Mouse (Mus musculus) heart, embryonic 14.5 days (tissue): ENCODE measurements around the gene Gm37240. TPM values are rescaled to one million over a fixed set of nuclear protein-coding genes. Genes with fewer than 3 reads are reported as not detected.
A peak's percentile ranks its signal among the peaks of the same experiment; 100 is the strongest.

Experiments
- ATAC-seq: fragments of 200-750 bp; cut with Nextera tagmentation; 2 replicates; pipeline ENCODE4 v1.8.0; 2017; ENCODE audit warnings: low read depth, moderate TSS enrichment; ENCODE audit not compliant: insufficient number of reproducible peaks, insufficient read depth, low FRiP score
- H3K27ac ChIP-seq, 2 experiments: fragments of 200-500 bp in 1 of 2; fragments of 300-500 bp in 1 of 2; sonication (generic) in 1 of 2; replicated peaks in 1 of 2; 2 replicates each; pipeline ENCODE4 v1.5.1; 2012 to 2014; ENCODE audit warnings: low read depth in 2 of 2, low read length in 2 of 2, control low read depth in 1 of 2, mild to moderate bottlenecking in 1 of 2, mixed read lengths in 1 of 2; ENCODE audit not compliant: control insufficient read depth in 1 of 2, insufficient read depth in 1 of 2
- H3K27me3 ChIP-seq: fragments of 300-500 bp; sonication (generic); 2 replicates; pipeline ENCODE4 v1.6.1; 2014; ENCODE audit warnings: mild to moderate bottlenecking, low read length, control low read depth; ENCODE audit not compliant: control insufficient read depth, insufficient read depth
- H3K36me3 ChIP-seq: fragments of 300-500 bp; sonication (generic); 2 replicates; pipeline ENCODE4 v1.6.1; 2014; ENCODE audit warnings: mild to moderate bottlenecking, control low read depth, low read length, mixed read lengths; ENCODE audit not compliant: control insufficient read depth, insufficient read depth
- H3K4me1 ChIP-seq, 2 experiments: fragments of 200-500 bp in 1 of 2; fragments of 300-500 bp in 1 of 2; sonication (generic) in 1 of 2; 2 replicates each; pipeline ENCODE4 v1.6.1; 2012 to 2014; ENCODE audit warnings: low read length in 2 of 2, control low read depth in 1 of 2, mixed read lengths in 1 of 2; ENCODE audit not compliant: control insufficient read depth in 2 of 2, insufficient read depth in 2 of 2
- H3K4me2 ChIP-seq: fragments of 300-500 bp; sonication (generic); 2 replicates; pipeline ENCODE4 v1.6.1; 2014; ENCODE audit warnings: mild to moderate bottlenecking, low read length
- H3K4me3 ChIP-seq, 2 experiments: fragments of 200-500 bp in 1 of 2; fragments of 300-500 bp in 1 of 2; sonication (generic) in 1 of 2; 2 replicates each; pipeline ENCODE4 v1.5.1; 2012 to 2014; ENCODE audit warnings: low read length in 2 of 2, mild to moderate bottlenecking in 2 of 2, control low read depth in 1 of 2, low read depth in 1 of 2, moderate library complexity in 1 of 2; ENCODE audit not compliant: control insufficient read depth in 1 of 2, insufficient read depth in 1 of 2
- H3K9ac ChIP-seq: fragments of 300-500 bp; sonication (generic); 2 replicates; pipeline ENCODE4 v1.6.1; 2014; ENCODE audit warnings: mild to moderate bottlenecking, low read length
- H3K9me3 ChIP-seq: fragments of 300-500 bp; sonication (generic); 2 replicates; pipeline ENCODE4 v1.6.1; 2016; ENCODE audit warnings: low read length, control low read depth; ENCODE audit not compliant: control insufficient read depth
- WGBS: fragments of 180-500 bp; shearing (Covaris S2); extraction: QIAGEN DNeasy Blood & Tissue Kit; methylation state at CpG from one replicate; pipeline ENCODE4 v1.1.7; 2014; 5-methylcytosine and 5-hydroxymethylcytosine counted together
- polyA plus RNA-seq: library from polyadenylated mRNA; unstranded; fragments of >200 nt; fragmentation: Nextera tagmentation; extraction: Ambion mirVana; gene quantifications from 2 replicates; pipeline ENCODE4 v1.2.1, GENCODE M21; 2014

Gene Gm37240
- polyA plus RNA-seq, 1 experiment from 2014 or later, result 12.3 TPM

DNA sequence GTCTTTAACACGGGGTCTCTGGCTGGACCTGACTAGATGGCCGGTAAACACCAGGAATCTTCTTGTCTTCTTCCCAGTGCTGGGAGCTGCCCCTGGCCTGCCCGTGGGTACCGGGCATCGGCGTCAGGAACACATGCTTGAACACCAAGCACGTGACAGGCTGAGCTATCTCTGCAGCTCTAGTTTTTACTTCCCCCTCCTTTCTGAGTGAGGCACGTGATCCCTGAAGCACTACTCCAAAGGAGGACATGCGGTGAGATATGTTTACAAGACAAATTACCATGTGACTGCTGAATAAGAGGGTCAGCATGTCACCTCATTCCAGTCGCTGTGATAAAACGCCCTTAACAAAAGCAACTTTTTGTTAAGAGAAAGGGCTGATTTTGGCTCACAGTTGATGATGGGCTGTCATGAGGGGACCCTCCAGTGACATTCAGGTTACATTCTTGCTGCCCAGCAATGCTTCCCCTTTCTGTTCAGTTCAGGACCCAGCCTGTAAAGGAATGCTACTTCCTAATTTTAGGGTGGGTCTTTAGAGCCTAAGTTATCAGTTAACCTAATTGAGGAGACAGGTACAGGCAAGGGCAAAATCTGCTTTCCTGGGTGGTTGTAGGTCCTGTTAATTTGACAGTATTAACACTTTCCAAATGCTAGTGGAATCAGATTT, 1003.4 kb downstream of the Gm37240 start:
- peak; percentile 78 for ATAC-seq
- WGBS, result 23% methylated on average over 11 of the region's 11 CpGs
- H3K27ac ChIP-seq, result peak overlapping the region in 1 of 2 experiments; percentile 44; a peak in 1 of 4 replicates

DNA sequence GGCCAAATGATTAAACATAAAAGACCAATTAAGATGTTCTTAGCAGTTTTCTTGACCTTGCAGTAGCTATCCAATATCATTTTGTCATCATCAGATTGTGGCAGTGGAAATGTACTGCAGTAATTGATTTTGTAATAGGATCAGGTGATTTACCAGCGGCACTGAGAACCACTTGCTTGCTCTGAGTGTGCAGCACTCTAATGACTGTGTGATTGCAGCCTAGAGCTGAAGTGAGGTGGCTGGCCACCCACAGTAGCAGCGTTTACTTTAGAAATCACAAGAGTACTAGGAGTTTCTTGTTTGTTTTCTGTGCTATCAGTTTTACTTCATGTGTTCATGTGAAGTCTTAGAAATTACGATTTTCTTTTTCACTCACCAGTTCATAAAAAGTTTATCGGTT, 1011.1 kb downstream of the Gm37240 start:
- no peak overlapping the region for H3K4me3 ChIP-seq
- H3K9me3 ChIP-seq, result no peaks in the 10 kb centered on the region
- H3K4me2 ChIP-seq, result no peak overlapping the region
- no peaks in the 10 kb centered on the region; a peak in 1 of 4 replicates for H3K4me1 ChIP-seq
- no peak for ATAC-seq
- H3K9ac ChIP-seq, result no peak overlapping the region
- no peaks in the 10 kb centered on the region for H3K36me3 ChIP-seq
- H3K27me3 ChIP-seq, result no peaks in the 10 kb centered on the region
- H3K27ac ChIP-seq, result no peak overlapping the region
- WGBS, result 86% methylated on average over 4 of the region's 4 CpGs

More for the DNA sequence above, 1003.4 kb downstream of the Gm37240 start:
- Histone ChIP-seq H3K9me3 (no peaks in the 10 kb centered on the region), H3K27me3 (no peaks in the 10 kb centered on the region), H3K36me3 (no peaks in the 10 kb centered on the region), H3K4me2 (peak overlapping the region; percentile 38), H3K4me1 (peaks cover 9 to 16% of the 10 kb centered on the region in 2 experiments), H3K9ac (0 out of 2 replicates have a peak overlapping the region, but pooled peaks have one; percentile 6), H3K4me3 (no peak overlapping the region)

DNA sequence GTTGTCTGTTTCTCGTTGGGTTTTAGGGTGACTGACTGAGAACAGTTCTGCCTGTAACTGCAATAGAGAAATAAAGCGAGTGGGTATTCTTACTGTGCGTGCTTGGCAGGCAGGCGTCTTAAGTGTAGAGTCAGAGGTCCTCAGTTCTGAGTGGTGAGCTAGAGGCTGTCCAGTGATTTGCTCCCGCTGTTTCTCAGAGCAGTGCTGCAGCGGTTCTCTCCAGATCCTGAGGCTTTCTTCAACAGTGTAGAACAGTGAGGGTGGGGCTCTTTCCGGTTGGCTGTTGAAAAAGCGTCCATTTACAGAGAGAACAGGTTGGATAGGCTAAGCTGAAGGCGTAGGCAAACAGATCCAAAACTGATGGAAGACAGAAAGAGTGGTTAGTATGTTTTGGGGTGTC, 1012.0 kb downstream of the Gm37240 start:
- no peak overlapping the region for H3K4me3 ChIP-seq
- H3K4me2 ChIP-seq, result no peak overlapping the region
- H3K27ac ChIP-seq, result no peak overlapping the region
- no peaks in the 10 kb centered on the region for H3K9me3 ChIP-seq
- H3K36me3 ChIP-seq, result no peaks in the 10 kb centered on the region
- ATAC-seq, result no peak
- 73% methylated on average over 9 of the region's 9 CpGs for WGBS
- H3K27me3 ChIP-seq, result no peaks in the 10 kb centered on the region
- no peak overlapping the region for H3K9ac ChIP-seq
- no peaks in the 10 kb centered on the region; a peak in 1 of 4 replicates for H3K4me1 ChIP-seq

DNA sequence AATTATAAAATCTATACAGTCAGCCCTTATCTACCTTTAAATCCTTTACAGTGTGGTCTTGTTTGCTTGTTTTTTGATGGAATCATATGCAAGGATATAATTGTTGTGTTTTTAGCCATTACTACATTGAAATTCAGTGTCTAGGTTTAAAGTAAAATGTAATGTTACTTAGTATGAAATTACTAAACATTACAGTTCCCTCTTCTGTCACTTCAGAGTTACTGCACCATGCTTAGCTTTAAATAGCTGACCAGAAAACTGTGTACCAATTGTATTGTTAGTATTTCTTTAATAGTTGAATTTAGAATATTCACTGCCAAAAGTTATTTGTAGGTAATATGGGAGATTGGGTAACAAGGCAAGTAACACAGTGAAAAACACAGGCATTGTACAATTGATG, 1017.2 kb downstream of the Gm37240 start:
- no peak overlapping the region for H3K4me3 ChIP-seq
- no peak overlapping the region for H3K27ac ChIP-seq
- peaks cover 5 to 8% of the 10 kb centered on the region in 2 experiments; a peak in 3 of 4 replicates for H3K4me1 ChIP-seq
- H3K27me3 ChIP-seq, result no peaks in the 10 kb centered on the region
- H3K9me3 ChIP-seq, result no peaks in the 10 kb centered on the region
- no peak overlapping the region for H3K9ac ChIP-seq
- ATAC-seq, result no peak
- no peaks in the 10 kb centered on the region for H3K36me3 ChIP-seq
- H3K4me2 ChIP-seq, result no peak overlapping the region

DNA sequence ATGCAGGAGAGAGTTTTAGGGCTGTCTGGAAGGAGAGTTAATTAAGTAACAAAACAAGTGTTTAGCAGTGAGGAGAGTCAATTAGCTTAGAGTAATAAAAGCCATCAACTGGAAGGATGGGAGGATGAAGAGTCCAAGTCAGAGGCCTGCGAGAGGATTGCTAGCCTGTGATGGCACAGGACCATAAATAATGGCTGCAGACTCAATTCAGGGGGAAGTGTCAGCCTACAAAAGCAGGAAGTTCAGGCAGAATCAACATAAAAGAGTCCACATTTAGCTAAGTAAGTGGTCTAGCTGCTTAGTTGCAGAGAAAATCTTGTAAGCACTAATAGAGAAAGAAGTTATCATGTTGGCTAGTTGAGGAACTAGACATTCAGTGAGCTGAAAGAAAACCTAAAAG, 1019.3 kb downstream of the Gm37240 start:
- Histone ChIP-seq H3K27ac (no peak overlapping the region), H3K9me3 (no peaks in the 10 kb centered on the region), H3K27me3 (no peaks in the 10 kb centered on the region), H3K36me3 (0 out of 2 replicates have a peak, but pooled peaks cover 4% of the 10 kb centered on the region), H3K4me2 (no peak overlapping the region), H3K4me1 (peaks cover 5 to 8% of the 10 kb centered on the region in 2 experiments; a peak in 3 of 4 replicates), H3K9ac (no peak overlapping the region), H3K4me3 (no peak overlapping the region)
- ATAC-seq, result no peak
- WGBS, result 68% methylated on average over 1 of the region's 1 CpGs

DNA sequence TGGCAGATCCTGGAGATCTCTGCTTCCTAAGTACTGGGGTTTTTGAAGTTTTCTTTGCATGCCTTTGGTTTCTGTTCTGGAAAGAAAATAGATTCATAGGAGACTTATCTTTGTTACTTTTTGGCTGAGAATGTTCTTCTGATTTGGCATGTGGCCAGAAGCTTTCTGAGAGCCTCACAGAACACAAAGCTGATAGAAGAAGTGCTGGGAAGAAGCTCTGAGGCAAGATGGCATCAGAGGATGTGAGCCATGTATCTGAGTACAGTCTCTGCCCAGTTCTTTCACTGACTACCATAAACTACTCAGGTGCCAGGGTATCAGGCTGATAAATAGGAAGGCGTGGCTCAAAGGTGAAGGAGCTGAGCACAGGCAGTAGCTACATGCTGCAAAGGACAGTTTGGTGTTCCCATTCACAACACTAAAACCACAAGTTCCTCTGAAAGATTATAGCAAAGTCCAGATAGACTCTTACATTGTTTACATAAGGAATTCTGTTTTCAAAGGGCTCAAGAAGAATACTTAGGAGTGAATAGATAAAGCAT, 1019.8 kb downstream of the Gm37240 start:
- no peak overlapping the region for H3K27ac ChIP-seq
- WGBS, result 73% methylated on average over 1 of the region's 1 CpGs

DNA sequence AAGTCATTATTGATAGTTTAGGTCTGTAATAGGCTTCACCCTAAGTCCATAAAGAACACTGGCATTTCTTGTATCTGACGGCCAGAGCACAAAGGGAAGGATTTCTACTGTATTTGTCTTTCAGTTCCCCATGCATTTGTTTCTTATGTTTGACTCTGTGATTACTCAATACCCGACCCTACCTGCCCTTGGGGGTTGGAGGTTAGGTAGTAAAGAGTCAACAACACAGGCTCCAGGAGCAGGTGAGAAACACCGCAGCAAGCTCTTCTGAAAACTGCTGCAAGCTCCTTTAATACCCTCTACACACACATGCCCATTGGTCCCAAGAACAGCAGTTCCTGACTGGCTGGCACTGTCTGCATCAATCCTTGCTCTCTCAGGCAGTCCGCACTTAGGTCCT, 1020.5 kb downstream of the Gm37240 start:
- Histone ChIP-seq H3K4me1 (peaks cover 5 to 8% of the 10 kb centered on the region in 2 experiments; a peak in 3 of 4 replicates), H3K9me3 (no peaks in the 10 kb centered on the region), H3K27me3 (no peaks in the 10 kb centered on the region), H3K9ac (no peak overlapping the region), H3K36me3 (0 out of 2 replicates have a peak, but pooled peaks cover 4% of the 10 kb centered on the region), H3K4me2 (no peak overlapping the region), H3K4me3 (no peak overlapping the region), H3K27ac (no peak overlapping the region)
- WGBS, result 80% methylated on average over 4 of the region's 4 CpGs
- no peak for ATAC-seq

More for the DNA sequence above, 1019.8 kb downstream of the Gm37240 start:
- no peak for ATAC-seq
- Histone ChIP-seq H3K27me3 (no peaks in the 10 kb centered on the region), H3K9ac (no peak overlapping the region), H3K4me3 (no peak overlapping the region), H3K36me3 (0 out of 2 replicates have a peak, but pooled peaks cover 4% of the 10 kb centered on the region), H3K4me2 (no peak overlapping the region), H3K4me1 (peaks cover 5 to 8% of the 10 kb centered on the region in 2 experiments; a peak in 3 of 4 replicates), H3K9me3 (no peaks in the 10 kb centered on the region)
